Mouse (Mus musculus) kidney, postnatal 10 days (tissue): ENCODE data around the gene Fam222a.

Source experiments
- DNase-seq: peaks from one replicate; pipeline ENCODE4 v3.0.0; 2021; ENCODE audit warnings: mixed read lengths

Gene Fam222a

GRCm38 (mm10) chr5:114611968-114612608 is 44.3 kb downstream of the Fam222a start:
- DNase-seq, result peak; percentile 52

- no peak for DNase-seq
These were observed 47.0 kb downstream of the Fam222a start for GRCm38 (mm10) chr5:114614863-114615262.

- DNase-seq, result no peak
These were observed 48.7 kb downstream of the Fam222a start for GRCm38 (mm10) chr5:114616336-114617061.

DNA sequence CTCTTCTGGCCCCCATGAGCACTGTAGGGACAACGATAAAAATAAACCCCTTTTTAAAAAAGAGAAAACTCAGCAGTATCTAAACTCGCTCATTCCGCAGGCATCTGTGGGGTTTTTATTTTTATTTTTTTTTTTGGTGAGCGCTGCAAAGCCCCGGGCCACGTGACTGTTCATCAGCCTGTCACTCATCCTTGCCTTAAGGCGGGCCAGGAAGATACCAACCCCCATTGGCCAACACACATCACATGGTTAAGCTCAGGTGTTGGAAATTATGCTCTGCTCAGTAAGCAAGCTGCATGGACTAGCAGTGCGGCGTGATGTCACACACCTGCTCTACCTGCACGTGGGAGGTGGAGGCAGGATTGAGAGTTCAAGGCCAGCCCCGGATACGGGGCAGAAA is 50.0 kb downstream of the Fam222a start:
- no peak for DNase-seq

DNA sequence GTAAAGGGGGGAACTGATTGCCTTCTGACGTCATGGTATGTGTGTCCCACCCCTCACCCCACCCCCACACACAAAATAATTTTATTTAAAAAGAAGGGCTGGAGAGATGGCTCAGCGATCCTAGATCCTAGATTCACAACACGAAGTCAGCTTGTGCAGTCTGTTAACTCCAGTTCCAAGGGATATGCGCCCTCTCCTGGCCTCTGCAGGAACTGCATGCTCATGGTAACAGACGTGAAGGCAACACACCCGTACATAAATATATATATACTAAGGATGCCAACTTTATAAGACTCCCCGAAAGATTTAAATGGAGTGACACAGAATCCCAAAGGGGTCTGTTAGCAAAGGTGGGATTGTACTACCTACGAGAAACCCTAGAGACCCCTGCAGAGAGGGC is 51.0 kb downstream of the Fam222a start:
- DNase-seq, result peak; percentile 91

- no peak for DNase-seq
These were observed 52.5 kb downstream of the Fam222a start for GRCm38 (mm10) chr5:114620305-114620704.

DNA sequence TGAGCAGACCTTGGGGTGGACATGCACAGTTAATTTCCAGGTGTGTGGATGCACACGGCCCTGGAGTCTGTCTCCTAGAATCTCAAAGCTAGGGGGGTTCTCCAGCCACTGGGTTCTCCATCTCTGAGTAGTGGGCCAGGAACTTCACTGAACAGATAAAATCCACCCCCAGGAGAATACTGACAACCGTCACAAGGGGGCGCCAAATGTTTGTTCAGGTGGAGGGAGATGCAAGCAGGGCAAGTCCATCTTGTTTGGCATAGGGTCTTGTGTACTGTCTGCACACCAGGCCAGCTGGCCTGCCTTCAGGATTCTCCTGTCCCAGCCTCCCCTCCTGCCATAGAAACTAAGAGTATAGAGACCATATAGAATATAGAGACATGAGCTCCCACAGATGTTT is 57.8 kb downstream of the Fam222a start:
- DNase-seq, result peak; percentile 77

DNA sequence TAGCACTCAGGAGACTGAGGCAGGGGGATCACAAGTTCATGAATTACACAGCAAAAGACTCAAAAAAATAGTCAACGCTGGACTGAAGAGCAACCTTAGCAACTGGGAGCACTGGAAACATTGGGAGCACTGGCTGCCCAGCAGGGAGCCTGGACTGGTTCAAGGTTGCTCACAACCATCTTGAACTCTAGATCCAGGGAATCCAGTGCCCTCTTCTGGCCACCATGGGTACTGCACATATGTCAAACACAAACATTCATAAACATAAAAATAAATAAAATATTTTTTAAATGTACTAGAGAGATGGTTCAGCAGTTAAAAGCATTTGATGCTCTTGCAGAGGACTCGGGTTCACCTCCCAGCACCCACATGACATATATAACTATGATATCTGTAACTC is 63.5 kb downstream of the Fam222a start:
- DNase-seq, result no peak

GRCm38 (mm10) chr5:114636091-114636490 is 68.3 kb downstream of the Fam222a start:
- DNase-seq, result no peak

DNA sequence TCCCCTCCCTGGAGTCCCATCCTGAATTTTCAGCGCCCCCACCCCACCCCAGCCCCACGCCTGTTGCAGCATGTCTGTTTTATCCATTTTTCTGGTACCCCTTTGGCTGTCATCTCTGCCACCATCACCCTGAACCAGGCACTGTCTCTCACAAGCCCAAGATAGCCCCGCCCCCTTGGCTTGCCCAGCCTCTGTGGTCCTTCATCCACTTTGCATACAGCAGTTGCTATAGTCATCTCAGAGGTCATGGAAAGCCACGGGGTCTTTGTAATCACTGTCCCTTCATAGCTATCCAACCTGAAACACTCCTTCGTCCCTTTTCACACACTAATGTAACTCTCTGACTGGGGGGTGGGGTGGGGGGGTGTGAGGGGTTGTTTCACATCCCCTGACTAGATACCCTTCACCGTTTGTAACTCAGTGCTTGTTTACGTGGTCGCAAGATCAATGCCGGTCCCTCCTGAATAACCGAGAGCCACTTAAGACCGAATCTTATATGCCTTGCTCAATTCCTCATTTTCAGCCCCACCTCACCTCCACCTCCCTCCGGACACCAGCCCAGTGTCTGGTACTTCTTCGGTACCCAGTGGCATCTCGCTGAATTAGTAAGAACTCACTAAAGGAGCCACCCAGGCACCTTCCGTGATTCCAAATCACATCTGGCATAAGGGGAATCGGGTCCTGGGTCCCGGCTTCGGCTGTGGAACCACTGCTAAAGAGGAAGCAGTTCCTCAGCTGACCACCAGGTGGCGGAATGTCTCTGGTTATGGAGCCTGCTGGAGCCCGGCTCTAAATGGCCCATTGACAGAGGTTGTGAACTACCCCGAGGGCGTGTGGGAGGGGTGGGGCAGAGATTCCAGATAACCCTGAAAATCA is 71.2 kb downstream of the Fam222a start:
- DNase-seq, result peak; percentile 95

GRCm38 (mm10) chr5:114639645-114639957 is 71.8 kb downstream of the Fam222a start:
- DNase-seq, result no peak

GRCm38 (mm10) chr5:114640809-114641208 is 73.0 kb downstream of the Fam222a start:
- no peak for DNase-seq

DNA sequence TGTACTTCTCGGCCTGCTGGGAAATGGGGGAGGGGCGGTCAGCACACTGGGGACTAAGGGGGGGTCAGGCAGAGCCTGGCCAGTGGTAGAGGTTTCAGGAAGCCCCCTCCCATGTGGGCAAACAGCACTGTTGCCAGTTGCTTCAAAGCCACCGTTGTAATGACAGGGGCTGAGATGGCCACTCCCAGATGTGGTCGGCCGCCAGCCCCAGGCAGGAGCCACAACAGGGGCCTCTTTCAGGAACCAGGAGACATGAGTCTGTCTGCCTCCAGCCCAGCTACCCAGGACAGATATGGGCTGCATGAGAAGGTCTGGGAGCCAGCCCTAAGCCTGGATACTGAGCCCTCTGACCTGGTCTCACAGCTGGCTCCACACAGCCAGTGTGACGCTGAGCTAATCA is 77.1 kb downstream of the Fam222a start:
- no peak for DNase-seq

GRCm38 (mm10) chr5:114645916-114646315 is 78.1 kb downstream of the Fam222a start:
- DNase-seq, result no peak

DNA sequence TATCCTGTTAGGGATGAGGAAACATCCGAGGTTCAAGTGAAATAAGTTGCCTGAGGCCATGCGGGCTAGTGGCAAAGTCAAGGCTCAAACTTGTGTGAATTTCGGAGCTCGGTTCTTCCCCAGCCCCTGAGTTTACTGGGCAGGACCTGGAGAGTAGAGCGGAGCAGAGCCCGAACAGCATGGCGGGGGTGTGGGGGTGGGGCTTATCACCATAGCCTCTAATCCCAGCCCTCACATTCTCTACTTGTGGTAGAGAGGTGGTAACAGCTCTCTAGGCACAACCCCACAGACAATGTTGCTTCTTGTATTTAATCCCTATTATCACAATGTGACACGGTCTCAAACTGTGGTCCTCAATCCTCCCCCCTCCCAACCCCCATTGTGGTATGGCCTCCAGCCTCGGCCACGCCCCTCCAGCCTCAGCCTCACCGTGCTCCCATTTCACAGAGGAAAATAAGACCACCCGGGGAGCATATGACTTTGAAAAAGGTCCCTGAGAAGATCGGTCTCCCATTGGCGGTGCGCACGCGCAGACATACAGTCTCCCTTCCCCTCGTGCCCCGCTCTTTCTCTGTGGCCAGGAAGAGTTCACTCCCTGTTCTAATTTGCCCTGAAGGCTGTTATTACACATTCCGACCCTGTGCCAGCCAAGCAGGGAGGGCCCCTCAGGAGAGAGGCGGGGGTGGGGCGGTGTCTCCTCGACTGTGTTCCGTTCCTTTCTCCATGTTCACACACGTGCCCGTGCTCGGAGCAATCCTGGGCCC is 79.6 kb downstream of the Fam222a start:
- peak; percentile 70 for DNase-seq

GRCm38 (mm10) chr5:114648728-114649311 is 81.0 kb downstream of the Fam222a start:
- DNase-seq, result peak; percentile 61

- peak; percentile 34 for DNase-seq
These were observed 83.2 kb downstream of the Fam222a start for GRCm38 (mm10) chr5:114651002-114651401.

DNA sequence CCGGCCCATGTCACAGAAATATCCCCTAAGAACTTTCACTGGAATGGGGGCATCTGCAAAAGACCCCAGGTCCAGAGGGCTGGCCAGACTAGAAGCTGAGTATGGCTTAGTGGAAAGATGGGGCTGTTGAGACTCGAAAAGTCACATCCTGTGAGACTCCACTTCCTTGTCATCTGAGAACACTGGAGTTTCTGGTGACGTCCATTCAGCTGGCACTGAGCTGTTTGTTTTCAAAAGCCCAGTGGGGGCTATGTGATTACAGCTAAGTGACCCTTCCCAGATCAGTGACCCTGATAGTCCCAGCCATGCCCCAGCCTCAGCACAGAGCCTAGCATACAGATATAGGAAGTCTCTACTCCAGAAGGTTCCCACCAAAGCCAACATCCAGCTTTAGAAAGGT is 83.6 kb downstream of the Fam222a start:
- no peak for DNase-seq

GRCm38 (mm10) chr5:114653656-114654437 is 86.0 kb downstream of the Fam222a start:
- DNase-seq, result no peak

DNA sequence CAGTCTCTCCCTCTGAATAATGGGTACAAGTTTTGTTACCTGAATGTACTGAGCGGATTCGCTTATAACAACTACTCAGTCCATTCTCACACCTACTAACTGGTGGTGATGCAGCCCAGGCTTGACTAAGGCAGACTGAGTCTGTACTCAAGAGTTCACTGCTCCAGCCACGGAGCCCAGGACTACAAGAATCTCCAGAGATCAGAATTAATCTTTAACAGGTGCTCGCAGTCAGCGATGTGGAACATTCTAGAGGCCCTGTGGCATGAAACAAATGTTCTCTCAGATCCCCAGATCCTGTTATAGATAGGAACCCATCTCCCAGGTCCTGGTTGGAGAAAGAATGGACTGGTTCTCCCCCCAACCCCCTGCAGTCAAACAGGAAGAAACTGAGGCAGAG is 87.9 kb downstream of the Fam222a start:
- DNase-seq, result peak; percentile 60

DNA sequence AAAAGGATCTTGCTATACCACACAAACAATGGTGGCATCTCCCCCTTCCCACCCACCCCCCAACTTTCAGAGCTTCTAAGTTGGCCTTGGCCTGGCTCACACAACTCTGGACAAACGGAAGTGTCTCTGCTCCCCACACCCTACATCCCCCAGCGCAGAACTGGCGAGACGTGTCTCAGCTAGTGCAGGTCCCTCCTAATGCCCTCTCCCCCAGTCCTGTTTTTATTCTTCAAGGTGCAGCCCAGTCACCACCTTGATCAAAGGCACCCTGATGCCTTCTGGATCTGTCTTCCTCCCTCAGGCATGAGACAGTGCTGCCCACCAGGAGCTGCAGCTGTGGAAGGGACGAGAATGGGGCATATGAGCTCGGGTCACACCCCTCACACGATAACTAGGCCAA is 88.5 kb downstream of the Fam222a start:
- DNase-seq, result no peak

GRCm38 (mm10) chr5:114657426-114657825 is 89.6 kb downstream of the Fam222a start:
- DNase-seq, result peak; percentile 83
